Mouse (Mus musculus): ENCODE measurements around the gene C2cd4c.

DNA sequence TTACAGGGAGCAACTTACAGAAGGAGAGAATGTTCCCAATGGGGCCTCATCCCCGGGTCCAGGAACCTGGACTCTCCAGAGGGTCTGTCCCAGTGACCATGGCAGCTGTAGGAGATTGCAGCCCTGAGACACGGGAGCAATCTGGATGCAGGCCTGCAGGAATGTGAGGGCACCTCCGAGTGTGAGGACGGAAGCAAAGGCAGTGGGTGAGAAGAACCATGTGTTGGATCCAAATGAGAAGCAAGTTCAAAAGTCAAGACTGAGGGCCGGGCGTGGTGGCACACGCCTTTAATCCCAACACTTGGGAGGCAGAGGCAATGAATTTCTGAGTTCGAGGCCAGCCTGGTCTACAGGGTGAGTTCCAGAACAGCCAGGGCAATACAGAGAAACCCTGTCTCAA lies 32.3 kb downstream of the C2cd4c start:
- TF ChIP-seq POLR2A (IDR thresholded peaks at IDR 0.05; ENCODE audit: low read depth, low read length) (no peak), CTCF (IDR thresholded peaks at IDR 0.05; ENCODE audit: extremely low read depth, insufficient read depth, insufficient read length, insufficient replicate concordance) (no peak)
